Mouse (Mus musculus) small intestine, adult 2 months (tissue): ENCODE measurements around the gene Otc.

Experiments
- CTCF ChIP-seq: fragments of 200-500 bp; IDR thresholded peaks from 2 replicates; pipeline ENCODE4 v1.5.1; 2012; ENCODE audit warnings: low read depth, mild to moderate bottlenecking, control low read depth, inconsistent platforms, low read length, moderate library complexity, mixed read lengths; ENCODE audit not compliant: insufficient replicate concordance, insufficient read length; ENCODE audit errors: extremely low read depth
- POLR2A ChIP-seq: fragments of 200-500 bp; IDR thresholded peaks from 2 replicates; pipeline ENCODE4 v1.6.1; 2012; ENCODE audit warnings: low read depth, mild to moderate bottlenecking, control low read depth, inconsistent platforms, low read length, moderate library complexity

DNA sequence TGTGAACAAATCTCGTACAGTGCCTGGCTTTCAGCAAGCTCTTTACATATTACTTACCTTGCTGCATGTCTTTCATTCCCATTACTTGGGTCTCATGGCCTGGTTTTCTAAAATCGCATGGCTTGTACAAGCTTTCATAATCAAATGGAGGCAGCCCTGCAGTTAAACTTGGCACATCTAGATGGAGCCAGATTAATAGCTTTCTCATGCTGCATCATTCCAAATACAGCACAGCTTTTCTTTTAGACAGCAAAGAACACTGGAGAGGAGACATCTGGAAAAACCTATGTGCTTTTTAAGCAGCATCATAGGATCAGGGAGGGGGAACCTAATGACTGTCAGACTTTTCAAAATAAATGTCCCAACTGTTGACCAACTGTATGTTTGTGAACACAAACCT lies 19.1 kb upstream of the Otc start:
- no peak for TF ChIP-seq CTCF
- TF ChIP-seq POLR2A = no peak
